30 mouse cellular contexts compared by ENCODE assay signal in the genomic region with DNA sequence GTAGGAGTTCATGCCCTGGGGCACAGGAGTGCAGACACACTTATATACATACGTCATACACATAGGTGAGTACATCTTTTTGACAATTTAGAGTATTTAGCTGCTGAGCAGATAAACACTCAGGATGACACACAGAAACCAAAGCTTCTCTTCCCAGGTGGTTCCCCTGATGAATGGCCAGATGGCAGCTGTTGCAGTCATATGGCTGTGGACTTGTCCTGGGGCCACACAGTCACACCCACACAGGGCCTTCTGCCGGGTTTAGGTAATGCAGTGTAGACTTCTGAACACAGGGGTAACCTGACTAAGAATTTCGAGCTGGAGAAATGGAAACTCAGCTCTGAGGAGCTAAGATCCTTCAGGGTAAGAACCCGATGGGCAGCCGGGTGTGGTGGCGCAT. TPM values are rescaled to one million over a fixed set of nuclear protein-coding genes. Genes with fewer than 3 reads are reported as not detected.
"Had no signal": no experiment of that assay in that cellular context is flagged by ENCODE, and none has a peak within 500 bp of the region (broad histone marks: within the 10 kb centered on the region; RNA-seq: fewer than 3 reads in every experiment).

No protein-coding gene starts in this region.

- H3K4me1 ChIP-seq: limb, embryonic 10.5 days; limb, embryonic 13.5 days; liver, embryonic 12.5 days; liver, embryonic 15.5 days; lung, embryonic 15.5 days; midbrain, embryonic 12.5 days; neural tube, embryonic 13.5 days; stomach, embryonic 15.5 days had no signal

- H3K27me3 ChIP-seq: limb, embryonic 13.5 days; liver, embryonic 12.5 days; liver, embryonic 15.5 days; lung, embryonic 15.5 days; midbrain, embryonic 12.5 days; neural tube, embryonic 13.5 days; stomach, embryonic 15.5 days had no signal

- H3K9me3 ChIP-seq: limb, embryonic 10.5 days; liver, embryonic 12.5 days; liver, embryonic 15.5 days; lung, embryonic 15.5 days; neural tube, embryonic 13.5 days; stomach, embryonic 15.5 days had no signal

- H3K4me3 ChIP-seq: layer of hippocampus, adult 2 months; limb, embryonic 10.5 days; limb, embryonic 13.5 days; liver, embryonic 12.5 days; liver, embryonic 15.5 days; lung, embryonic 15.5 days; midbrain, embryonic 12.5 days; myocyte; neural tube, embryonic 13.5 days; stomach, embryonic 15.5 days had no signal

- DNase-seq: kidney, postnatal 25 days; layer of hippocampus, adult 9-11 months; liver; lung, adult 18-20 months; lung, postnatal 14 days; lung, postnatal 4 days; retina, postnatal 1 day; right cerebral cortex, postnatal 25 days; spleen, adult 18-20 months; thymus, postnatal 25 days had no signal

- H3K4me2 ChIP-seq: limb, embryonic 13.5 days; liver, embryonic 12.5 days; liver, embryonic 15.5 days; lung, embryonic 15.5 days; midbrain, embryonic 12.5 days; neural tube, embryonic 13.5 days; stomach, embryonic 15.5 days had no signal

- H3K27ac ChIP-seq: kidney, postnatal 0 days; layer of hippocampus, adult 2 months; limb, embryonic 10.5 days; limb, embryonic 13.5 days; liver, embryonic 12.5 days; liver, embryonic 15.5 days; lung, embryonic 15.5 days; midbrain, embryonic 12.5 days; neural tube, embryonic 13.5 days; stomach, embryonic 15.5 days had no signal

- ATAC-seq: liver, embryonic 12.5 days; midbrain, embryonic 16.5 days had no signal

- H3K36me3 ChIP-seq: limb, embryonic 10.5 days; limb, embryonic 13.5 days; liver, embryonic 12.5 days; liver, embryonic 15.5 days; lung, embryonic 15.5 days; midbrain, embryonic 12.5 days; neural tube, embryonic 13.5 days; stomach, embryonic 15.5 days had no signal

- H3K9ac ChIP-seq: limb, embryonic 13.5 days; liver, embryonic 12.5 days; liver, embryonic 15.5 days; lung, embryonic 15.5 days; midbrain, embryonic 12.5 days; neural tube, embryonic 13.5 days; stomach, embryonic 15.5 days had no signal

RNA-seq across cellular contexts. Expression of a gene that starts 11.2 kb away (rescaled TPM):
- total RNA-seq: layer of hippocampus, adult 2 months; layer of hippocampus, postnatal 25 days; left cerebral cortex, adult 18-20 months; left cerebral cortex, postnatal 25 days; megakaryocyte progenitor cell, adult 5-6 weeks; megakaryocyte-erythroid progenitor cell, adult 5-6 weeks; monocyte, adult 5-6 weeks; neutrophil, adult 5-6 weeks had no signal
- polyA plus RNA-seq: kidney, embryonic 14.5 days; kidney, postnatal 0 days; limb, embryonic 10.5 days; limb, embryonic 13.5 days; liver, embryonic 12.5 days; liver, embryonic 15.5 days; lung, embryonic 15.5 days; midbrain, embryonic 12.5 days; neural tube, embryonic 13.5 days; stomach, embryonic 15.5 days had no signal
